Mouse (Mus musculus): ENCODE measurements around the gene Rtl8b.
"Not testable (repeated sequence)": the region's sequence is repeated elsewhere in the genome, so short reads cannot be mapped to it uniquely, and the experiment has no call there.

Gene Rtl8b

DNA sequence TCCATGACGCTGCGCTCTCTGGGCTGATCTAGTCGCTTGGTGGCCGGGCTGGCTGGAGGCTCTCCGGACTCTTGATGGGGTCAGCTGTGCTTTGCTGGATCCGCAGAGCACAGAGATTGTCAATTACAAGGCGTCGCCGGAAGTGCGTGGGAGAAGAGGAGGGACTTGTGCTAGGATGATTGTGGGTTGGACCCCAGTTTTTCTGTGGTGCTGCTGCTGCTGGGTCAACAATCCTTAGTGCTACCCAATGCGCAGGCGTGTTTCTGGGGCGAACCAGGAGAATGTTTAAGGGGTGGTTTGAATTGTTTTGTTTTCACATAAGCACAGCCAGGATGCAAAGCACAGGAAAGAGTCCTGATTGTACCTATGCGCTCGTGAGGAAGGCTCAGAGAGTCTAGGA is at the start of gene Rtl8b:
Gene Rtl8b, minus strand, starts transcription at position 115 of the 400 bp plus-strand sequence.
- peak; percentile 83 to 89 for DNase-seq

DNA sequence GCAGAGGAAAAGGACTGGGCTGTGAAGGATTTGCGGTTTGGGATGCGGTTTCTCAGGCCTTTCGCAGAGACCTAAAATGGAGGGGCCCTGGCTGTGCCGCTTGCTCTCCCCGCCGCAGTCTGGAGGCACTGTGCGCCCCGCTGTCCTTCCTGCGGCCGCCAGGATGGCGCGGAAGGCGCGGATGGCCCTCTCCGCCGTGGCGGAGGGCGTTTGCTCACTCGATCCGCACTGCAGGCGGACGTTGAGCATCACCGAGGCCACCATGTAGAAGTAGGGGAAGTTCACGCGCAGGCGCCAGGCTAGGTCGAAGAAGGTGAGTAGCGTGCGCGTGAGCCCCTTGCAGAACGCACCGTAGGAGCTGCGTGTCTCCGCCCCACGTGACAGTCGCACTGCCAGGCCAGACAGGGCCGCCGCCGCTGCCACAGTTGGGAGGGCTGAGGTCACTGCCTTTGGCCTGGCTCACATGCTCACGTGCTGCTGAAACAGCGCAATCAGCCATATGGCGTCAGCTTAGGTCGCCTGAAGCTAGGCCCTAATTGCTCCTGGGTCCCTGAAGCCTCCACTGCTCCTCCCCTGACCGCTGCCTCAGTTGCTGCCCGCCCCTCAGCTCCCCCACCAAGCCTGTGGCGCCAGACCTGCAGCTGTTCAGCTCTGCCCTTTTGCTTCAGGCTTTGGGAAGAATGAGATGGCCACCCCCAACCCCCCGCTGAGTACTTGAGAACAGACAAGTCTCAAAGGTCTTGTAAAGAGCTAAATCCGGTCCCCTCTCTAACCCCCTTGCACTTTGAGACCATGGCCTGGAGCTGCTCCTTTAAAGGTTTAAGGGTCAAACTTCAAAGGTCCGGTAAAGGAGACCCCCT is 46.3 kb upstream of the Rtl8b start:
- peak; percentile 76 to 78 for DNase-seq

DNA sequence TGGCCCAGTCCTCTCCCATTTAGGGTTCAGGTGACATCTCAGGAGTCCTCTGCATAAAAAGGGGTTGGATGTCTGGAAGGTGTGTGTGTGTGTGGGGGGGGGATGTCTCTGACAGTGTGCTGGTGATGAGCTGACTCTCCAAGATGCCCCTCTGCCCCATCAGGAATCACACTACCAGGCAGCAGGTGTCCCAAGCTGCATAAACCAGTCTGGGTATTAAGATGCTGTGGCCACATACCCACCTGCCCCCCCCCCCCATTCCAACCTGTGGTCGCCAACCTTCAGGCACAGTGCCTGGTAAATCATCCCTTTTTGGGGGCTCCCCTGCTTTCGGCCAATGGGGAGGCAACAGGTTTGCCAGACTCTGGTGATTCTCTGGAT is 45.7 kb upstream of the Rtl8b start:
- DNase-seq = no peak

DNA sequence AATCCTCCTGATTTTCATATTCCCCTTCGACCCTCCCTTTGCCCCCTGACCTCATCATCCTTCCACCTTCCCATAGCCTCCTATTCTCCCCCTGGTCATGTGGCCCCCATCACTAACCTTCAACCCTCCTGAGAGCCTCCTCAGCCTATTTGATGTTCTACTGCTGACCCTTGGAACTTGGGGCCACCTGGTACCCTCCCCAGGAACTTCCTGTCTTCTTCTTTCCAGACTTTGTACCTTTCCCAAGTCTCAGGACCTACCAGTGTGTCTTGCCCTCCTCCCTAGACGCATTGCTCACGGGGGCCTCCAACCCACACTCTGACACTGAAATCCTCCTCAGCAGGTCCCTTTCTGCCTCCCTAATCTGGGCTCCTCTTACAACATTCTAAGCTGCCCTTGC is 32.5 kb upstream of the Rtl8b start:
- no peak for DNase-seq

DNA sequence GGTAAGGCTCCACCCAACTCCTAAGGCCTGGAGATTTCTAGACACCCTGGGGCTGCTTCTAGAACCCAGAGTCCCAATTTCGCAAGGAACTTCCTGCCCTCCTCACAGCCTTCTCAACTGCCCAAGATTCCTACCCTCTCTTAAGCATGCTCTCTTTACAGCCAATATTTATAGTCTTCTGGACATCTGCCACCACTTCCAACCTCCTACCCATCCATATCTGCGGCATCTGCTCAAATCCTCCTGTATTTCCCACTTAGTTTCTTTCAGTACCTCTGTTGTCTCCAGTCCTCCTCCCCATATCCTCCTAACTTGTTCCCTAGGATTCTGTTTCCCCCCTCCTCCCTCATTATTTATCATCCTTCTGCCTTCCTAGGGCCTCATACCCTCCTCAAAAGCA is 29.0 kb upstream of the Rtl8b start:
- DNase-seq = no peak

DNA sequence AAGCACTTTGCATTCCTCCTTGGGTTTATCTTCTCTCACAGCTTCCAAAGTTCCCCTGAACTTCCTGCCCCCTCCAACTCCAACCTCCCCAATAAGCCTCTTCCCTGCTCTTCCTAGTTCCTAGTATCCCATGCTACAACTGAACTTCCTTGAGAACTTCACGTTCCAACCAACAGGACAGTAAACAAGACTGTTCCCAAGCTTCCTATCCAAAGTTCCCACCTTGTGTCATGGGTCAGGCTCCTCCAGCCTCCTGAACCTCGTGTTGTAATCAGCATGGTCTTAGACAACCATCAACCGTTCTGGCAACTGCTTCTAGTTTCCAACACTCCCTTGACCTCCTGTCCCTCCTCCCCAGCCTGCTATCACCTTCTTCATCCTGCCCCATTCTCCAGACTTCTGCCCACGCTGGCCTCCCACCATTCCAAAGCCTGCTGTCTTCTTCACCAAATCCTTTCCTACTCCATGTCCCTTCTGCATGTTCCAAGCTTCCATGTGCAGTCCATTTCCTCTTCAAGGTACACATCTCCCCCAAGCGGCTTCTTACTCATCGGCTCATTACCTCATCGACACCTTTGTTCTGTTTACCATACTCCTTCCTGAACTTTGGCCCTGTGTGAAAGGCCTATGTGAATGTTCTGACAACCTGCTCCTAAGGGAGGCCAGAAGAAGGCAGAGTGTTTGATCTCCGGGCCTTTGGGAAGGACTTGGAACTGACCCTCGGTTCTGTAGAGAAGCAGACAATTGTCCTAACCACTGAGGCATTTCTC is 24.0 kb upstream of the Rtl8b start:
- no peak for DNase-seq

DNA sequence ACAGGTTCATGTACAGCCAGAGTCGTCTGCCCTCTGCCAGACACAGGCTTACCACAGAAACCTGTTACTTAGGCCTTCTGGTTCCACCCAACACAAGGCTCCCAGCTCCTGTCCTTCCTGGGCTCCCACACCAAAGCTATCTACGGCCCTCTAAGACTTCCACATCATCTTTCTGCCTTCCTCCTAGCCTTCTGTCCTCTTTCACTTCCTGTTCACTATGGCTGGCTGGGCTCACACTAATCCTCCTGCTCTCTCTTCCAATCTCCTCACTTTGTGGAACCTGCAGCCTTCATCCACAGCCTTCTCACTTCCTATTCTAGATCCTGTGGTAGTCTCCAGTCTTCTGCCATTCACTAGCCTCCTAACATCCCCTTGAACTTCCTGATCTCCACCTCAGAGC is 22.9 kb upstream of the Rtl8b start:
- no peak for DNase-seq

DNA sequence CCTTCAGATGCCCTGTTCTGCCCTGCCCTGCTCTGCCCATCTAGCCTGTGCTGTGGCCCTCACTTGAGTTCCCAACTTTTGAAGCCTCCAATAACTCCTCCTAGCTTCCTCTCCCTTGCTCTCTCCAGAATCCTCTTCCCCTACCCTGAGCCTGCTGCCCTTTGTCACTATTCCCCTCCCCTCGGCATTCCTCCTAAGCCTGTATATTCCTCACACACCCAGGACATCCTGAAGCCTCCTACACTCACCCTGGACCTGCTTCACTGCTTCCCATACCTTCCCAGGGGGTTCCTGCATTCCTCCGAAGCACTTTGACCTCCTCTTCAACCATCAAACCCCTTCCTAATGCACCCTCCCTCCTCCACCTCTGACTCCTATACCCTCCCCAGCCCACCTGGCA is 21.9 kb upstream of the Rtl8b start:
- no peak for DNase-seq

DNA sequence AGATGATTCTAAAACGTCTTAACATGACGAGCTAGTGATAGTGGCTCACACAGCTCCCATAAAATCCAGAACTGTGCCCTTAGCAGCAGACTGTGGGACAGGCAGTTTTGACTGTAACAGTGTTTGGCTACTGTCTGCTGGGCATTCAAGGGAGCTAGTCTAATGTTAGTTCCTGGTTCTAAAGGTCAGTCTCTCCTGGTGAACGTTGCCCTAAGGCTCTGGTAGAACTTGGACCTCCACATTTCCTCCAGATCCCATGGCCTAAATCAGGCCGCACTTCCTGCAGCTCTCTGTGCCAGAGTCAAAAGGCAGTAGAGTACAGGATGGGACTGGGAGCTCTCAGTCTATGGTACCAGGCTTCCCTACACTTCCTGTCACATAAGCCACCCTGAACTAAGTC is 14.5 kb upstream of the Rtl8b start:
- DNase-seq = not testable (repeated sequence)

DNA sequence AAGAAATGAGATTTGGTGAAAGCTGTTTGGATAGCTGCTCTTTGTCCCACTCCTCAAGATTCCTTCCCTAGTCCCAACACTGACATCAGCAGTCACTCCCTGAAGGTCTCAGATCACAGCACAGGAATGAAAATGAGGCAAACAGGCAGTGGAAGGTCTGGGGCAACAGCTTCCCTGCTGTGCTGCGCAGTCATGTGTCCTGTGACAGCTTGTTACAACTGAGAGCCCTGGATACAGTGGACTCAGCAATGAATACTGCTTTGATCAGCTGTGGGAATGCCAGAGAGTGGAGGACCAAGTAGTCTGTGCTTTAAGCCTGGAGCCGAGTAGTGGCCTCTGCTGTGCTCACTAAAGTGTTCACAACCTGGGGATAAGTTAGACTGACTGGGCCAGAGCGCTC is 12.4 kb upstream of the Rtl8b start:
- DNase-seq = not testable (repeated sequence)

DNA sequence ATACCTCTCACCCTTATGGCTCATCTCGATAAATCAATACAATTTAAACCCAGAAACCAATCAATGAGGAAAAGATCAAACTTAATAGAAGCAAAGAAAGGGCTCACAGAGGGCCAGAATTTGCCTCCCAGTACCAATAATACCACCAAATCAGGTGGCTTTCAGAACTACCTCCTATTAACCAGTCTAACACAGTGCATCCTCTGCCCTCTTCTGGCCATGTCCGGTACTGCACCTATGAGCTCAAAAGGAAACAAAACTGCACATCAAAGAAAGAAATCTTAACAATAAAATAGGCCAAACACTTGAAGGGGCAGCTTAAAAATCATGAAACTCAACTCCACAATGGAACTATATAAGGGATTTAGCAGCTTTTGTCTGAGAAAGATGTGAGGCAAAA is 6.7 kb upstream of the Rtl8b start:
- peak; percentile 74 to 86 for DNase-seq

DNA sequence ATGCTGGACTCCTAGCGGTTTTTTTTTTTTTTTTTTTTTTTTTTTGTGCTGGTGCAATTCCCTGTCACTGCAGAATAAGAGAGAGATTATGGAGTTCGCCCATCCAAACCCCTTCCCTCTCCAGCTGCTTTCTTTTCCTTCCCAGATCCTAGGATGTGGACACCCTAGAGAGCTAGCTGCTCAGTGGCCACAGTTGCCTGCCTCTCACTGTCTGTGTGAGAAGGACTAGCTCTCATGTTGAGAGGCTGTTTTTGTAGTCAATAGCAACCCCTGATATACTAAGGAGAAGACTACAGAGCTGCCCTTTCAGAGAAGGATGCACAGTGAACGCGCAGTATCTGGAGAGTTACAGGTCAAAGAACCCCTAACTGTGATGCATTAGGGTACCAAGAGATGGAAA is 488 bp upstream of the Rtl8b start:
- not testable (repeated sequence) for DNase-seq

DNA sequence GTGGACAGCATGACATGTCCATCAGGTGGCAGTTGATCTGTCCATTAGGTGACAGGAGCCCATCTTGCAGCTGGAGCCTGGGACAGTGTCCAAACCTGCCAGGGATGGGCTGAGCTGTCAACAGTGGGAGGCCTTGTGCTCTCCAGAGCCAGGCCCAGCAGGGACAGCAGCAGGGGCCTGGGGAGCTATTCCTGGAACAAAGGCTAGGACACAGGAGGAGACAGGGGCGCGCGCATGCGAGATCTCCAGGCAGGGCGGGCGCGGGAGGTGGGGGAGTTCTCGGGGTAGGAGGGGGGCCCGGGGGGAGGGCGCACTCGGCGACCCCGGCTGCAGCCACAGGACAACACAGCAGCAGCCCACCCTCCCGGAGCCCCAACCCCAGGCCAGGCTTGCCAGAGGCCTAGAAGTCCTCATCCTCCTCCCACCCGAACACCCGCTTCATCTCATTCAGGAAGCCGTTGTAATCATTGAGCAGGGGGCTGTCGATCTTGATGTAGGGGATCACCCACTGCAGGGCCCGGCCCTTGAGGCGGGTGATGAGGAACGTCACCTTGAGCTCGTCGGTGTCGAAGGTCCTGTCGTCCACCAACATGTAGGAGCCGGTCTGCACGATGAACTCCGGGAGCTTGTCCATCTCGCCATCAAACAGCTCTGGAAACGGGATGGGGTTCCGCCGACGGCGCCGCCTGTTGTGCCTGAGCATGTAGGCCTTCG is 494 bp downstream of the Rtl8b start:
- not testable (repeated sequence) for DNase-seq

DNA sequence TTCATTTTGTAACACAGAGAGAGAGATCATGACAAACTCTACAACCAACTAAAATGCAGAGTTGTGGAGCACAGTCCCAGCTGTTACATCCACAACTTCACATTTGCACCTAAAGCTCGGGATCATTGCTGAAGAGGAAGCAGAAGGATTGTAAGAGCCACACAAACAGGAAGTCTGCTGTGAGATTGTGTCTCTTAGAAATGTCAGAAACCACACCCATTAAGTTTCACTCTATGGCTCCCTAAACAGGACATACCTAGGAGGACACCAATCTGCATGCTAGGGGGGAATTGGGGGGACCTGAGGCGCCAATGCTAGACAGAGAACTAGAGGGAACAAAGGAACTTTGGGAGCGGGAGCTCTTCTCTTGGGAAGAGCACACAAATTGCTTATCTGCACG is 17.3 kb downstream of the Rtl8b start:
- not testable (repeated sequence) for DNase-seq

DNA sequence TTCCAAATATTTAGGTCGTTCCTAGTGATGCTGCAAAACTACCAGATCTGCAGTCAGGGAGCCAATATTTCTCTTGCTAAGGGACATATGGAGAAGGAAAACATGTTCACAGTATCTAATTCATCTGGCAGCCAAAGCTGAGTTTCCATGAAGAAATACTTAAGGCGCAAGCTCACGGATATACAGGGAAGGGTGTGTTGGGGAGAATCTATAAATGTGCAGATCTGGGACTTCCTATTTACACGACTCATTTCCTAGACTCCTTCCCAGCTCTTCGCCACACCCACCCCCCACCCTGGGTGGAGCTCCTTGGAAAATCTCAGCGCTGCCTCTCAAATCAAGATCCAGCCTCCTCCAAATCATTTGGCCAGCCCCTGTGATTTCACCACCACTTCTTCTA is 24.3 kb downstream of the Rtl8b start:
- DNase-seq = no peak

DNA sequence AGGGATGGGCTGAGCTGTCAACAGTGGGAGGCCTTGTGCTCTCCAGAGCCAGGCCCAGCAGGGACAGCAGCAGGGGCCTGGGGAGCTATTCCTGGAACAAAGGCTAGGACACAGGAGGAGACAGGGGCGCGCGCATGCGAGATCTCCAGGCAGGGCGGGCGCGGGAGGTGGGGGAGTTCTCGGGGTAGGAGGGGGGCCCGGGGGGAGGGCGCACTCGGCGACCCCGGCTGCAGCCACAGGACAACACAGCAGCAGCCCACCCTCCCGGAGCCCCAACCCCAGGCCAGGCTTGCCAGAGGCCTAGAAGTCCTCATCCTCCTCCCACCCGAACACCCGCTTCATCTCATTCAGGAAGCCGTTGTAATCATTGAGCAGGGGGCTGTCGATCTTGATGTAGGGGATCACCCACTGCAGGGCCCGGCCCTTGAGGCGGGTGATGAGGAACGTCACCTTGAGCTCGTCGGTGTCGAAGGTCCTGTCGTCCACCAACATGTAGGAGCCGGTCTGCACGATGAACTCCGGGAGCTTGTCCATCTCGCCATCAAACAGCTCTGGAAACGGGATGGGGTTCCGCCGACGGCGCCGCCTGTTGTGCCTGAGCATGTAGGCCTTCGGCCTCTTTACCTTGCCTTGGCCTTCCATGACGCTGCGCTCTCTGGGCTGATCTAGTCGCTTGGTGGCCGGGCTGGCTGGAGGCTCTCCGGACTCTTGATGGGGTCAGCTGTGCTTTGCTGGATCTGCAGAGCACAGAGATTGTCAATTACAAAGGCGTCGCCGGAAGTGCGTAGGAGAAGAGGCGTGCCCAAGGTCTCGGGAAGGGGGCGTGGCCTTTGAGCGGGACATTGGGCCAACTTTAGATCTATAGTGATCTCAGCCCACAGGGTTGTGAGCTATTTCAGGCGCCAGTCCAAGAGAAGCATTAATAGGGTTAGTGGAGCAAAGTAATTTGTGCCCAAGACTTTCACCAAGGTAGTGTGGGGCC is 26.9 kb downstream of the Rtl8b start, which contains the start of gene Rtl8a:
Gene Rtl8a, minus strand, starts transcription at position 703 of the 982 bp plus-strand sequence.
- DNase-seq = peak; percentile 88 to 89

DNA sequence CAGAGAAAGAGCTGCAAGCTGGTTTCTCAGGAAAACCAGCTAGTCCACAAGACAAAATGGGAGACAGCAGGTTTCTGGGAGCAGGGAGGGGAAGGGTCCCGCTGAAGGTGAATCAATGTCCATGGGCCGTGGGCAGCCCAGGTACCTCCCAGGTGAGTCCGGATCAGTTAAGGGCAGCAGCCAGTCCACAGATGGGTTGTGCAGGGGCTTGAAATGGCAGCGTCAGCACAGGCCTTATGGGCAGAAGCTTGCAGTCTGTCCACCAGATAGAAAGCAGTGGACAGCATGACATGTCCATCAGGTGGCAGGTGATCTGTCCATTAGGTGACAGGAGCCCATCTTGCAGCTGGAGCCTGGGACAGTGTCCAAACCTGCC is 27.6 kb downstream of the Rtl8b start:
- DNase-seq = peak; percentile 1 to 3

DNA sequence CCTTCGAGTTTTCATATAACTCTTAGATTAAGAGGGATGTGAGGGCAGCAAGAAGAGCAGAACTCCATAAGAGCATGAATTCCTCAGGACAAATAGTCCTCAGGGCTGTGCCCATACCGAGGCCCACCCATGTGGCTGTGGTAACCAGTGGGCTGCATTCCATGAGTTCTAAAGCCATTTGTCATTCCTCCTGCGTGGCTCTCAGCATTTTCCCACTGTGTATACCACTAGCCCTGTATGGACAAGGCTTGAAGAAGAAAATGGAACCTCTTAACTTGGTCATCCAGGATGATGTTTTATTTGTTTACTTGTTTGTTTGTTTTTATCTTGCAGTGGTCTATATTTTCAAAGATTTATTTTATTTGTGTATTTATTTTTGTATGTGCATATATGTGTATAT is 32.1 kb downstream of the Rtl8b start:
- not testable (repeated sequence) for DNase-seq
